Mouse (Mus musculus) gastrocnemius, postnatal 10 days (tissue): Measurements from ENCODE around the gene Ltf. TPM values are rescaled to one million over a fixed set of nuclear protein-coding genes. Genes with fewer than 3 reads are reported as not detected.

Experiments
- DNase-seq: peaks from one replicate; pipeline ENCODE4 v3.0.0; 2021; ENCODE audit warnings: mixed read lengths
- long read RNA-seq, 2 experiments: library from polyadenylated mRNA; stranded (forward); transcript quantifications; one replicate each; pipeline ENCODE4 v2.0.0; 2021
- total RNA-seq, 2 experiments: library from RNA; stranded (reverse); gene quantifications; 2 replicates each; pipeline ENCODE4 v1.2.3; 2021

The Ltf gene
- total RNA-seq = 10 to 100 TPM in 1 of 2 experiments, 1 to 10 TPM in 1; 1.1 to 10.1 TPM
- long read RNA-seq, experiment 1, transcript Ltf-201 (17 exons, 2,743 nt) = major isoform, 5 of 7 reads
- long read RNA-seq, experiment 1, partial matches to known transcripts = 0 of 7 reads
- long read RNA-seq, experiment 1, other reads (novel, unspliced or antisense) = 2 of 7 reads
- long read RNA-seq, experiment 2 = 0 reads

GRCm38 (mm10) chr9:111019022-111019421 is at the start of gene Ltf:
Gene Ltf, plus strand, starts transcription at chr9:111019271.
- no peak for DNase-seq

- no peak for DNase-seq
Observed at GRCm38 (mm10) chr9:110979411-110979810, 39.7 kb upstream of the Ltf start.

- DNase-seq = no peak
Observed at GRCm38 (mm10) chr9:110982351-110982750, 36.7 kb upstream of the Ltf start.

GRCm38 (mm10) chr9:110984096-110984495 is 35.0 kb upstream of the Ltf start:
- no peak for DNase-seq

GRCm38 (mm10) chr9:110985541-110985940 is 33.5 kb upstream of the Ltf start:
- DNase-seq = no peak

- DNase-seq = no peak
Observed at GRCm38 (mm10) chr9:110985951-110986350, 33.1 kb upstream of the Ltf start.

GRCm38 (mm10) chr9:110987331-110987730 is 31.7 kb upstream of the Ltf start:
- no peak for DNase-seq

GRCm38 (mm10) chr9:110988078-110988477 is 31.0 kb upstream of the Ltf start:
- no peak for DNase-seq

GRCm38 (mm10) chr9:110989141-110989540 is 29.9 kb upstream of the Ltf start:
- DNase-seq = no peak

GRCm38 (mm10) chr9:110989543-110989942 is 29.5 kb upstream of the Ltf start:
- DNase-seq = no peak

- no peak for DNase-seq
Observed at GRCm38 (mm10) chr9:110990204-110990603, 28.9 kb upstream of the Ltf start, which contains the start of gene Rtp3. Gene Rtp3, minus strand, starts transcription at chr9:110990583.

- DNase-seq = no peak
Observed at GRCm38 (mm10) chr9:110993281-110993709, 25.8 kb upstream of the Ltf start.

- DNase-seq = peak; percentile 50
Observed at GRCm38 (mm10) chr9:110994716-110995172, 24.3 kb upstream of the Ltf start.

- DNase-seq = peak; percentile 68
Observed at GRCm38 (mm10) chr9:110997245-110997644, 21.8 kb upstream of the Ltf start.

- no peak for DNase-seq
Observed at GRCm38 (mm10) chr9:110999056-110999455, 20.0 kb upstream of the Ltf start.

- no peak for DNase-seq
Observed at GRCm38 (mm10) chr9:110999856-111000255, 19.2 kb upstream of the Ltf start.

- DNase-seq = no peak
Observed at GRCm38 (mm10) chr9:111001621-111002020, 17.4 kb upstream of the Ltf start.

GRCm38 (mm10) chr9:111003279-111003678 is 15.8 kb upstream of the Ltf start:
- DNase-seq = no peak

GRCm38 (mm10) chr9:111006544-111006943 is 12.5 kb upstream of the Ltf start:
- no peak for DNase-seq

GRCm38 (mm10) chr9:111009763-111010162 is 9.3 kb upstream of the Ltf start:
- no peak for DNase-seq

- no peak for DNase-seq
Observed at GRCm38 (mm10) chr9:111011550-111011949, 7.5 kb upstream of the Ltf start.

- no peak for DNase-seq
Observed at GRCm38 (mm10) chr9:111012041-111012440, 7.0 kb upstream of the Ltf start.

GRCm38 (mm10) chr9:111015658-111016057 is 3.4 kb upstream of the Ltf start:
- no peak for DNase-seq

- no peak for DNase-seq
Observed at GRCm38 (mm10) chr9:111026791-111027190, 7.7 kb downstream of the Ltf start.

GRCm38 (mm10) chr9:111033717-111034116 is 14.6 kb downstream of the Ltf start:
- DNase-seq = no peak
